Mouse (Mus musculus): Measurements from ENCODE around the gene Aldh1l2.

The Aldh1l2 gene

GRCm38 (mm10) chr10:83457531-83457930 lies 76.4 kb downstream of the Aldh1l2 start:
- peak in 1 of 2 experiments; percentile 18 for DNase-seq (ENCODE audit: low spot score in 2 of 2)

GRCm38 (mm10) chr10:83448582-83448981 lies 85.4 kb downstream of the Aldh1l2 start:
- DNase-seq (ENCODE audit: low spot score in 2 of 2) = no peak

All from spleen, postnatal 36 days (tissue).